ENCODE assay signal across 17 mouse cellular contexts in the genomic region with DNA sequence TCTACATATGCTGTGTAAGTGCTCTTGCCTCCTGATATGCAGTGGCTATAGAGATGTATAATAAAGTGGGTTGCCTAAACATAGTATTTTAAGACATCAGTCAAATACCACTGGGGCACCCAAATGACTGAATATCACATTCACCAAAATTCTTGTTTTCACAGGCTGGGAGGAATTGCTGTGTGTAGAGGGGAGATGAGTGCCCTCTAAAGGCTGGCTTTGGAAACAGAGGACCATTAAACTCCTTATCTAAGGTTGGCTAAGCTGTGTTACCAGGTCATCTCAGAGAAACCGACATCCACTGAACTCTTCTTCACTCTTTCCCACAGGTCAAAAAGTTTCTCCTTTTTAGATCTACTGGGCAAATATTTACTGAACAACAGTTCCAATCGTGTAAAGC.
DNase-seq lines count a peak whose midpoint lies in the region; ATAC-seq and TF ChIP-seq lines count a peak whose summit lies in the region.
"Had no signal": no experiment of that assay in that cellular context is flagged by ENCODE, and none has a peak within 500 bp of the region (broad histone marks: within the 10 kb centered on the region; RNA-seq: fewer than 3 reads in every experiment).

No protein-coding gene starts in this region.

- H3K36me3 ChIP-seq in E14TG2a.4 (ENCODE audit: insufficient read depth, low read length), result no peaks in the 10 kb centered on the region
- H3K36me3 ChIP-seq: heart, embryonic 13.5 days; limb, embryonic 10.5 days; liver, embryonic 13.5 days; midbrain, embryonic 10.5 days had no signal

- H3K27ac ChIP-seq in left cerebral cortex, adult 2 months, result no peak overlapping the region
- H3K27ac ChIP-seq: heart, embryonic 13.5 days; limb, embryonic 10.5 days; liver, embryonic 13.5 days; midbrain, embryonic 10.5 days had no signal

- peak; percentile 59 for TF ChIP-seq CTCF in left cerebral cortex, adult 2 months (IDR thresholded peaks at IDR 0.05)
- 0 out of 2 replicates have a peak, but pooled peaks have one; percentile 2 for TF ChIP-seq CTCF in E14TG2a.4 (conservative IDR thresholded peaks at IDR 0.05; ENCODE audit: low read length)

- peak; percentile 60 for ATAC-seq in frontal cortex, adult (ENCODE audit: low TSS enrichment)
- peak; percentile 54 for ATAC-seq in megakaryocyte progenitor cell, adult 5-6 weeks (replicated peaks; ENCODE audit: poor library complexity)
- ATAC-seq: activated CD4-positive, CD25-positive, alpha-beta regulatory T cell, adult 4 months had no signal

- intact Hi-C loops in left cerebral cortex, adult 2 months (cut with DNase I), result no loop called here
- intact Hi-C loops in left cerebral cortex, postnatal 4 days (cut with DNase I), result no loop called here

- peaks cover 14% of the 10 kb centered on the region for H3K9me3 ChIP-seq in E14TG2a.4 (ENCODE audit: low read length)
- H3K9me3 ChIP-seq: limb, embryonic 10.5 days; liver, embryonic 13.5 days; midbrain, embryonic 10.5 days had no signal

- no peak for DNase-seq in frontal cortex, postnatal 25 days (ENCODE audit: low spot score in 2 of 2)
- DNase-seq in left cerebral cortex, adult 2 months (ENCODE audit: extremely low spot score in 1 of 2, low spot score in 2 of 2), result no peak
- no peak for DNase-seq in left cerebral cortex, postnatal 4 days
- DNase-seq in adrenal gland, postnatal 4 days (ENCODE audit: low spot score in 2 of 2), result no peak
- DNase-seq: cerebellum, adult 18-20 months; kidney, postnatal 10 days; liver, embryonic 13.5 days; lung, postnatal 10 days; right cerebral cortex, postnatal 14 days had no signal

- H3K4me1 ChIP-seq in E14TG2a.4 (replicated peaks; ENCODE audit: low read depth, low read length), result no peaks in the 10 kb centered on the region
- H3K4me1 ChIP-seq: liver, embryonic 13.5 days; midbrain, embryonic 10.5 days had no signal

- H3K27me3 ChIP-seq in E14TG2a.4 (ENCODE audit: insufficient read depth, low read length), result no peaks in the 10 kb centered on the region
- H3K27me3 ChIP-seq: heart, embryonic 13.5 days; liver, embryonic 13.5 days had no signal

- no peak overlapping the region for H3K4me3 ChIP-seq in left cerebral cortex, adult 2 months
- no peak overlapping the region for H3K4me3 ChIP-seq in E14TG2a.4 (replicated peaks; ENCODE audit: low read length)
- H3K4me3 ChIP-seq: erythroblast, embryonic 14.5 days; heart, embryonic 13.5 days; limb, embryonic 10.5 days; liver, embryonic 13.5 days; midbrain, embryonic 10.5 days had no signal
